Mouse (Mus musculus) stomach, embryonic 16.5 days (tissue): ENCODE data around the gene Ston1. TPM values are rescaled to one million over a fixed set of nuclear protein-coding genes. Genes with fewer than 3 reads are reported as not detected.

Experiments used
- ATAC-seq: fragments of 200-750 bp; cut with Nextera tagmentation; 2 replicates; pipeline ENCODE4 v1.8.0; 2017; ENCODE audit warnings: moderate number of reproducible peaks, moderate TSS enrichment; ENCODE audit not compliant: insufficient read depth, low FRiP score
- H3K27ac ChIP-seq: fragments of 300-500 bp; sonication (generic); 2 replicates; pipeline ENCODE4 v1.5.1; 2014; ENCODE audit warnings: low read length
- H3K27me3 ChIP-seq: fragments of 300-500 bp; sonication (generic); 2 replicates; pipeline ENCODE4 v1.6.1; 2014; ENCODE audit warnings: low read length, control low read depth, mixed read lengths; ENCODE audit not compliant: control insufficient read depth, insufficient read depth
- H3K36me3 ChIP-seq: fragments of 300-500 bp; sonication (generic); 2 replicates; pipeline ENCODE4 v1.6.1; 2014; ENCODE audit warnings: low read length; ENCODE audit not compliant: control insufficient read depth, insufficient read depth
- H3K4me1 ChIP-seq: fragments of 300-500 bp; sonication (generic); 2 replicates; pipeline ENCODE4 v1.6.1; 2014; ENCODE audit warnings: low read length, control low read depth, mixed read lengths; ENCODE audit not compliant: control insufficient read depth, insufficient read depth
- H3K4me2 ChIP-seq: fragments of 300-500 bp; sonication (generic); 2 replicates; pipeline ENCODE4 v1.6.1; 2014; ENCODE audit warnings: low read depth, low read length, mixed read lengths
- H3K4me3 ChIP-seq: fragments of 300-500 bp; sonication (generic); replicated peaks from 2 replicates; pipeline ENCODE4 v1.5.1; 2014; ENCODE audit warnings: mild to moderate bottlenecking, low read length
- H3K9ac ChIP-seq: fragments of 300-500 bp; sonication (generic); 2 replicates; pipeline ENCODE4 v1.6.1; 2014; ENCODE audit warnings: low read length
- H3K9me3 ChIP-seq: fragments of 300-500 bp; sonication (generic); replicated peaks from 2 replicates; pipeline ENCODE4 v1.6.1; 2016; ENCODE audit warnings: low read length, control low read depth; ENCODE audit not compliant: control insufficient read depth
- whole genome bisulfite sequencing: fragments of 180-500 bp; shearing (Covaris S2); extraction: QIAGEN DNeasy Blood & Tissue Kit; methylation state at CpG from one replicate; pipeline ENCODE4 v1.1.7; 2014; 5-methylcytosine and 5-hydroxymethylcytosine counted together
- polyA plus RNA-seq: library from polyadenylated mRNA; unstranded; fragments of >200 nt; fragmentation: Nextera tagmentation; extraction: Ambion mirVana; gene quantifications from 2 replicates; pipeline ENCODE4 v1.2.1, GENCODE M21; 2015

Ston1 gene
- polyA plus RNA-seq, 1 experiment from 2014 or later, result 5.3 TPM

DNA sequence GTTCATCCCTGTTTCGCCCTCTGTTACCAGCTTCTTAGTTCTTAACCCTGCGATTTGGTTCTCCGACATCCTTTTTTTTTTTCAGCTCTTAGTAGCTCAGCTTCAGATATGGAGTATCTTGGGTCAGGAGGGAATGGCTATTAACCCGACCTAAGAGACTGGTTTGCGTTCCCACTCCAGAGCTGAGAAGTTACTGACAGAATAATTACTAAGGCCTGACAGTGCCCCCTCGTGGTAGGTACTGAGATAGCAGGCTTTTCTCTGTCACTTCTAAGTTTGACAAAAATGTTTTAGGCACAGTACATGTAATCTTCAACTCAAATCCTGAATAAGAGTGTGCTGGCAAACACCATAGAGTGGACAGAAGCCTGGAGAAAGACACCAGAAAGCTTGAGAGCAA, 43.5 kb downstream of the Ston1 start:
- 25% methylated on average over 6 of the region's 6 CpGs for WGBS
- Histone ChIP-seq H3K9me3 (no peaks in the 10 kb centered on the region), H3K4me2 (no peak overlapping the region), H3K4me3 (no peak overlapping the region), H3K4me1 (no peaks in the 10 kb centered on the region), H3K27me3 (no peaks in the 10 kb centered on the region), H3K27ac (no peak overlapping the region), H3K36me3 (peaks cover 3% of the 10 kb centered on the region; the same call in 1 of the 2 replicates), H3K9ac (no peak overlapping the region)
- ATAC-seq, result 0 out of 2 replicates have a peak, but pooled peaks have one; percentile 29

DNA sequence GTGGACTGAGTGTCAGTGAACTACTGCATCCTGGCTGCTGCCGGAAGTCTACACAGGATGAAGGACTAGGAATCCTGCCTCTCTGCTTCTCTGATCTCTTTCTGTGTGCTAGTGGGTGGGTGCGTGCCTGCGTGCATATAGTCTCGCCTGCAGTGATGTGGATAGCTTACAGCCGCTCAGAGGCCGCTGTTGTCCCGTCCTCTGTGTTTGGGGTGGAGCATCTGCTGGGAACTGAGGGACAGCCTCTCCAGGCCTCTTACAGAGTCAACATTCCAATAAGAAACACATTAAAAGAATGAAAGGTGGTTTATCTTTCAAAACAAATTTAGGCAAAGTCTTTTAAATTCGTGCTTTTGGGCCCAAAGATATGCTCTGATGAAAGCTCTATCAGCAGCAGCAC, 44.4 kb downstream of the Ston1 start:
- Histone ChIP-seq H3K9ac (no peak overlapping the region), H3K4me2 (no peak overlapping the region), H3K27ac (no peak overlapping the region), H3K27me3 (no peaks in the 10 kb centered on the region), H3K9me3 (no peaks in the 10 kb centered on the region), H3K4me1 (no peaks in the 10 kb centered on the region), H3K36me3 (peaks cover 2% of the 10 kb centered on the region; the same call in 1 of the 2 replicates), H3K4me3 (no peak overlapping the region)
- ATAC-seq, result no peak
- 82% methylated on average over 8 of the region's 8 CpGs for WGBS

DNA sequence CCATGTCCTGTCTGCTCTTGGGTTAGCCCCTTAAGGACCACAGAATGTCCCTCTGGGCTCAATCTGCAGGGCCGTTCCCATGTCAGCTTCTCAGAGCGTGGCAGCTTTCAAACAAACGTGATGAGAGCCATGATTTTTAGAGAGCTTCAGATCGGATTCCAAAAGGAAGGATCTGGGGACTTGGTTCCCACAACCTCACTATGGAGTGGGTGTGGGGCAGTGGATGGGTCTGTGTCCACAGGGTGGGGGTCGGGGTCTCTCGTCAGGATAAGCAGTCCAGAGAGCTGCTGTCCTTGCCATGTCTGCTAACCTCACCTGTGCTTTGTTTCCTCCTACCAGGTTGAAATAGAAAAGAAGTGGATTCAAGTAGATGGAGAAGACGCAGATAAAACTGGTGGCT, 47.4 kb downstream of the Ston1 start:
- 83% methylated on average over 7 of the region's 7 CpGs for WGBS
- no peak for ATAC-seq

DNA sequence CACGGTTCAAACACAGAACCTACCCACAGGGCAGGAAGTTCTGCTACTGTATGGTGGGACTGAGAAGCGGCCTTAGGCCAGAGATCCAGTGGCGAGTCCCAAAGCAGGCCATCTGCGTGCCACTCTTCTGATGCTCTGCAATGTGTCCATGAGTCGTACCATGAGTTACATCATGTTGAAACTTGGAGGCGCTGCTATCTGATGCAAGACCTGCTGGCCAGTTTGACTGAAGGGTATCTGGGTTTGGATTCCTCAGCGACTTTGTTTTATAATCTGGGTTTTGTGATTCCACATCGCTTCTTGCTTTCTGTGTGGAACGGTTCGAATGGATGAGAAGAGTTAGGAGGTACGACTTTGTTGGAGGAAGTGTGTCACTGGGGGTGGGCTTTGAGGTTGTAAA, 47.8 kb downstream of the Ston1 start:
- no peak for ATAC-seq
- Histone ChIP-seq H3K27ac (no peak overlapping the region), H3K27me3 (no peaks in the 10 kb centered on the region)

More for the DNA sequence above, 47.4 kb downstream of the Ston1 start:
- Histone ChIP-seq H3K9me3 (no peaks in the 10 kb centered on the region), H3K9ac (no peak overlapping the region), H3K27ac (no peak overlapping the region), H3K4me1 (no peaks in the 10 kb centered on the region), H3K27me3 (no peaks in the 10 kb centered on the region), H3K36me3 (peaks cover 9% of the 10 kb centered on the region), H3K4me3 (no peak overlapping the region), H3K4me2 (no peak overlapping the region)

DNA sequence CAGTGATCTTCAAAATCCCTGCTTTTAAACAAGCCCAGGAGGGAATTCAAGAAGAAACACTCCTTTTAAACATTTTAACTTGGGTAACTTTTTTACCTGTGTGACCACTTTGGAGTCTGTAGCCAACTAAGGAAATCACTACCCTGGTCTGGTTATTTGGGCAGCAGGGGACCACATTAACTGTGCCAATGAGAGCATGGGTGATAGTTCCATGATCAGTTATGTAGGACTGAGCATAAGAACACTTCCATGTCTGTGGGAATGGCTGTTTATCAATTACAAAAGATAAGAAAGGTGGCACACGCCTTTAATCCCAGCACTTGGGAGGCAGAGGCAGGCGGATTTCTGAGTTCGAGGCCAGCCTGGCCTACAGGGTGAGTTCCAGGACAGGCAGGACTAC, 49.7 kb downstream of the Ston1 start:
- WGBS, result 83% methylated on average over 3 of the region's 3 CpGs
- peaks cover 9% of the 10 kb centered on the region for H3K36me3 ChIP-seq
- no peak overlapping the region for H3K4me2 ChIP-seq
- ATAC-seq, result no peak
- no peaks in the 10 kb centered on the region for H3K9me3 ChIP-seq
- no peak overlapping the region for H3K4me3 ChIP-seq
- no peaks in the 10 kb centered on the region for H3K4me1 ChIP-seq
- no peak overlapping the region for H3K27ac ChIP-seq
- no peak overlapping the region for H3K9ac ChIP-seq
- no peaks in the 10 kb centered on the region for H3K27me3 ChIP-seq

More for the DNA sequence above, 47.8 kb downstream of the Ston1 start:
- 88% methylated on average over 11 of the region's 11 CpGs for WGBS
- H3K4me2 ChIP-seq, result no peak overlapping the region
- peaks cover 9% of the 10 kb centered on the region for H3K36me3 ChIP-seq
- H3K9me3 ChIP-seq, result no peaks in the 10 kb centered on the region
- no peak overlapping the region for H3K4me3 ChIP-seq
- H3K9ac ChIP-seq, result no peak overlapping the region
- H3K4me1 ChIP-seq, result no peaks in the 10 kb centered on the region

DNA sequence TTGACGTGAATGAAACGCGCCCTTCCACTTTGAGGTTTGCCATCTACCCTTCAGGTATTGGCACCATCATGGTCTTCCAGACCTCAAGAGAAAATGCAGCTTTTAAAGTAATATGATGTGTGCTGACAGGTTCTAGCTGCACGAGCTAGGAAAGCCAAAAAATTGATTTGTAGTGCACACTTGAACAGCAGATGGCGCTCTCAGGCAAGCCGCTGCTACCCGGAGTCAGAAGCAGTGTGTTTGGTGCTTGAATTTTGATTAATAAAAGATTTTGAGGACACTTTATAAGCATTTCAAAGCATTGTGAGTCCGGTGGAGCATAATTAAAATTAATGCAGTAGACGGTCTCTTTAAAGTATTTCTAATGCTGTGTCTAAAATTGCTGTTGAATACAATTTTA, 54.5 kb downstream of the Ston1 start:
- no peak for ATAC-seq
- Histone ChIP-seq H3K36me3 (peaks cover 9% of the 10 kb centered on the region; the same call in 1 of the 2 replicates), H3K27me3 (no peaks in the 10 kb centered on the region), H3K4me3 (no peak overlapping the region), H3K4me1 (no peaks in the 10 kb centered on the region), H3K9ac (no peak overlapping the region), H3K27ac (no peak overlapping the region), H3K4me2 (no peak overlapping the region), H3K9me3 (no peaks in the 10 kb centered on the region)
- 6% methylated on average over 9 of the region's 9 CpGs for WGBS

DNA sequence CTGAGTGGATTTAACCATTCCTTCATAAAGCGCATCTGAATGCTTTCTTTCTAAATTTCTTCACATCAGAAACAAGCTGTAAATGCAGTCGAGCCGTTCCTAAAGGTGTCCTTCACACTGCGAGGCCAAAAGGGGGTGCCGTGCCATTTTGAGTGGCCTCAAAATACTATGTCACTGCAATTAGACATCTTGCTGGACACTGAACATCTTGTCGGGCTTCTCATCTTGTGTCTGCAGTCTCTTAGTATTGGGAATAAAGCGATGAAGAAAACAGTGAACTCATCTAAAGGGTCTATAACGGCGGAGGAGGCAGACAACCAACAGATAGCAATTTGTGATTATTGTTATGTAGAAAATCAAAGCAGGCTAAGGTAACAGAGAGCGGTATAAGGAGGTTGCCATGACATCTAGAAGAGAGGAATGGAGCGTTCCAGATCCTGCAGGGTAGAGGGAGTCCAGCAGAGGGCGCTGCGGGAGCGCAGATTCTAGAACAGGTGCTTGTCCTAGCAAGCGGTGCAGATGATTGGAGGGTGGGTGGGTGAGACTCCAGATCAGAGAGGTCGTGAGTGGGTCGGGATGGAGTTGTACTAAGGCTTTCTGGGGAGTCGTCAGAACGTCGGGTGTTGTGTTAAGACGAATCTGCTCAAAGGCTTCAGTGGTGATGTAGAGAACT, 55.4 kb downstream of the Ston1 start:
- no peak overlapping the region for H3K4me2 ChIP-seq
- H3K9me3 ChIP-seq, result no peaks in the 10 kb centered on the region
- H3K9ac ChIP-seq, result no peak overlapping the region
- no peaks in the 10 kb centered on the region for H3K27me3 ChIP-seq
- no peaks in the 10 kb centered on the region for H3K4me1 ChIP-seq
- ATAC-seq, result peak; percentile 47; the same call in 1 of the 2 replicates
- 21% methylated on average over 21 of the region's 21 CpGs for WGBS
- H3K27ac ChIP-seq, result no peak overlapping the region
- H3K36me3 ChIP-seq, result peaks cover 8% of the 10 kb centered on the region; the same call in 1 of the 2 replicates
- H3K4me3 ChIP-seq, result no peak overlapping the region

DNA sequence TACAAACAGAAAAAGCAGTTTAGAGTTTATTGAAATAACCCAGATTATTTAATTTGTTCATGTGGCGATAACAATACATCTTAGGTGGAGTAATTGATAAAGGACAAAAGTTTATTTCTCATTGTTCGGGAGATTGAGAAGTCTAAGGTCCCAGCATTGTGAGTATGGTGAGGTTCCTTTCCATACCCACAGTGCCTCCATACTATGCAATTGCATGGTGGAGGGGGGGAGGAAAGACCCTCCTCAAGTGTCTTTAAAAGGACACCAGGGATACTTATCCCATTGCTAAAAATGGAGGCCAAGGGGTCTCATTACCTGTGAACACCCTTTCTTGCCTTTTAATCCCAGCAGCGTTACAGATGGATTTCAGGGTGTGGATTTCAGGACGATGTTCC, 55.9 kb downstream of the Ston1 start:
- Histone ChIP-seq H3K4me3 (no peak overlapping the region), H3K36me3 (peaks cover 3% of the 10 kb centered on the region; the same call in 1 of the 2 replicates), H3K9me3 (no peaks in the 10 kb centered on the region), H3K27me3 (no peaks in the 10 kb centered on the region), H3K4me1 (no peaks in the 10 kb centered on the region), H3K27ac (no peak overlapping the region), H3K4me2 (no peak overlapping the region), H3K9ac (no peak overlapping the region)
- WGBS, result 82% methylated on average over 4 of the region's 4 CpGs
- ATAC-seq, result no peak

DNA sequence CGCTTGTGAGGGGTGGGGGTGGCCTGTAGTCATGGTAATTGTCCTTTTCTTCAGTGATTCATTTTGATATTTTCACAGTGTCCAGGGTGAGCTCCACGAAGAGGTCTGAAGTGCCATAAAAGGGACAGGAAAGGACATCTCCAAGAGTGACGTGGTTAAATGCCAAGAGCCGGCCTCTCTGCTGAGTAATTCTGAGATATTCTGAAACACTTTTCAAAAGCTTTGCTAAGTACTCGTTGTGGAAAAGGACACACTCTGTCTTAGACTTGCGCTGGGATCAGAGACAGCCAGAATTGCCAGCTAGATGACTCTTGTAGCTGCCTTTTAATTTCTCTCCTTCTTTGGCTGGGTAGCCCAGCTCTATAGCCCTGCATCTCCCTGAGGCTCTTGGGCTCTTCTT, 61.0 kb downstream of the Ston1 start:
- WGBS, result 76% methylated on average over 6 of the region's 6 CpGs
- Histone ChIP-seq H3K4me2 (no peak overlapping the region), H3K36me3 (no peaks in the 10 kb centered on the region), H3K4me3 (no peak overlapping the region), H3K9ac (no peak overlapping the region), H3K27ac (no peak overlapping the region), H3K4me1 (no peaks in the 10 kb centered on the region), H3K27me3 (no peaks in the 10 kb centered on the region), H3K9me3 (no peaks in the 10 kb centered on the region)
- no peak for ATAC-seq
